Mouse (Mus musculus) kidney, adult 2 months (tissue): Measurements from ENCODE around the gene E2f7.

Experiments used
- CTCF ChIP-seq: fragments of 200-500 bp; conservative IDR thresholded peaks from 2 replicates; pipeline ENCODE4 v1.5.1; 2011; ENCODE audit warnings: low read depth, mild to moderate bottlenecking, control low read depth, low read length, moderate library complexity, mixed read lengths; ENCODE audit not compliant: insufficient read depth, insufficient read length
- POLR2A ChIP-seq: fragments of 200-500 bp; IDR thresholded peaks from one replicate; pipeline ENCODE4 v1.6.1; 2011; ENCODE audit warnings: low read depth, low read length, control low read depth

DNA sequence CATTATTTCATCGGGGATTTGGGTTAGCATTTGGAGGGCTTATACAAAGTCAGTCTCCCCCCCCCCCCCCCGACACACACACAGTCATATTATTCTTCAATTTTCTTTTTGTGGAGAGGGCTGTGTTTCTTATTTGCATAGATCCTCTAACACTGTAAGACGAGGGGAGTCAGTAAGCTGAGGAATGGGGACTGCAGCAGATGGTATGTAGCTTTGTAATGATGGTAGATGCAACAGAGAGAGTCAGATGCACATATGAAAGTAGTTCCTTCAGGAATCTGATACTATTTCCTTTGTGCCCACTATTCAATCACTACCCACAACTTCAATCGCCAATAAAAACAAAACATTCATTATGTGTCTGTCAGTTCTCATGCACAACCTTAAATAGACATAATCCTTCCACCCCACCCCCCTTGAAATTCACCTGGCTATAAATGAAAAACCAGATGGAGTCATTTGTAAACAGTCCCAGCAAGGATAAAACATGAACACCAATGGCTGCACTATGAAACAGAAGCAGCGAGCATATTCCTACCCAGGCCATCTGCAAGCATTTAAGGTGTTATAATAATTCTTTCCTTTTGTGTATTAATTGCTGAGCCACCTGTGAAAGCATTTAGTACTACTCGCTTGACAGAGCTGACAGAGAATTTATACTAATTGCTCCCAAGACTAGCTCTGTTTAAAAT is 90.0 kb downstream of the E2f7 start:
- TF ChIP-seq POLR2A (no peak), CTCF (no peak)
